Mouse (Mus musculus) spleen, adult 2 months (tissue): Measurements from ENCODE around the gene Gpsm3.

ENCODE experiments used
- CTCF ChIP-seq: fragments of 200-500 bp; IDR thresholded peaks from 2 replicates; pipeline ENCODE4 v1.5.1; 2011; ENCODE audit warnings: mild to moderate bottlenecking, inconsistent platforms; ENCODE audit not compliant: insufficient read depth, insufficient read length, insufficient replicate concordance; ENCODE audit errors: extremely low read depth
- POLR2A ChIP-seq: fragments of 200-500 bp; IDR thresholded peaks from 2 replicates; pipeline ENCODE4 v1.6.1; 2011; ENCODE audit warnings: low read depth, low read length, inconsistent platforms

DNA sequence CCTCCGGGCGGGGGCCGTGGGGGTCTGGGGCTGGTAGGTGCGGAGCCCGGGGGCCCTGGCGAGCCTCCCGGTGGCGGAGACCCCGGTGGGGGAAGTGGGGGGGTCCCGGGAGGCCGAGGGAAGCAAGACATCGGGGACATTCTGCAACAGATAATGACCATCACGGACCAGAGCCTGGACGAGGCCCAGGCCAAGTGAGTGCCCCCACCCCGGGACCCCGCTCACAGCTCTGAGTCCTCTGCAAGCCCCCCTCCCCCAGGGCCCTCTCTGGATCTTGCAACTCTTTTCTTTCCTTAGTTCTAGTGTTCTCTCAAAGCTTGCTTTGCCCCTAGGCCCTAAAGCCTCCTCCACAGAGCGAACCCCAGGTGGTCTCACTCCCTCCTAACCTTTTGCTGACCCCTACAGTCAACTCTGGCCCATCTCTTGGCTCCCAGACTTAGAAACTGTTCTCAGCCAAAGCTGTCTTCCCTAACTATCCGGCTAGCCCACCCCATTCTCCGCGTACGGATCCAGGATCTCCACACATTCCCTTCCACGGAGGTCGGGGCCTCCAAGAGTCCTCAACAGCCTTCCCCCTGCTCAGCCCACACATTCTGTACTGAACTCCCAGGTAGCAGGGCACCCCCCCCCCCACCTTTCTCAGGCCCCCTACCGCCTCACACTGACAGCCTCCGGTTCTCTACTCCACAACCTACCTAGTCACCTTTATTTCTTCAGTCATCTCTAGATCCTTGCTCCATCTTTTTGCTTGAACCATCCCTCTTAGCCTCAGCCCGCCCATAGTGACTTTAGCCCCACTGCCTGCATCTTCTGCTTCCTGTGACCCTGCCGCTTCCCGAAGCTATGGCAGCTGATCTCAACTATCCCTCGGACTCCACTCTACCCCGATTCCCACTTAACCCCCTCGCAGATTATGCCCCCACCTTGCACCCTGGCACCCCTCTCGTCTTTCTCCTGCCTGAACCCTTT lies 3.3 kb downstream of the Gpsm3 start:
- TF ChIP-seq CTCF: no peak
- no peak for TF ChIP-seq POLR2A
